Mouse (Mus musculus) bone marrow, adult 2 months (tissue): ENCODE results near the gene Asphd2. TPM values are rescaled to one million over a fixed set of nuclear protein-coding genes. Genes with fewer than 3 reads are reported as not detected.
A peak's percentile ranks its signal among the peaks of the same experiment; 100 is the strongest.

Experiments
- H3K27ac ChIP-seq: fragments of 200-500 bp; 2 replicates; pipeline ENCODE4 v1.5.1; 2012; ENCODE audit warnings: low read depth, mild to moderate bottlenecking, control low read depth, inconsistent platforms, low read length; ENCODE audit not compliant: control insufficient read depth, poor library complexity, insufficient read depth
- H3K4me1 ChIP-seq: fragments of 200-500 bp; 2 replicates; pipeline ENCODE4 v1.6.1; 2011; ENCODE audit warnings: low read length; ENCODE audit not compliant: control insufficient read depth, insufficient read depth
- H3K4me3 ChIP-seq: fragments of 200-500 bp; replicated peaks from 2 replicates; pipeline ENCODE3; 2011; ENCODE audit warnings: mild to moderate bottlenecking, low read depth, low read length, control low read depth; ENCODE audit not compliant: control insufficient read depth
- CTCF ChIP-seq: fragments of 200-500 bp; IDR thresholded peaks from 2 replicates; pipeline ENCODE4 v1.5.1; 2011; ENCODE audit warnings: low read length, control low read depth; ENCODE audit not compliant: control insufficient read depth, insufficient read depth
- POLR2A ChIP-seq: fragments of 200-500 bp; IDR thresholded peaks from 2 replicates; pipeline ENCODE4 v1.6.1; 2011; ENCODE audit warnings: low read depth, mild to moderate bottlenecking, control low read depth, low read length, borderline replicate concordance; ENCODE audit not compliant: control insufficient read depth
- WGBS: fragments of 180-500 bp; shearing (Covaris S2); methylation state at CpG from one replicate; pipeline ENCODE4 v1.1.7; 2018; 5-methylcytosine and 5-hydroxymethylcytosine counted together
- polyA plus RNA-seq: library from polyadenylated mRNA; stranded (reverse); fragments of >200 nt; gene quantifications from 2 replicates; pipeline ENCODE4 v1.2.4, GENCODE M21; 2011; ENCODE audit warnings: low replicate concordance; ENCODE audit not compliant: missing spikeins, insufficient read depth, insufficient read length

The Asphd2 gene
- polyA plus RNA-seq, 1 experiment: not detected

GRCm38 (mm10) chr5:112339215-112339614 is 55.5 kb downstream of the Asphd2 start:
- TF ChIP-seq POLR2A (no peak), CTCF (no peak)
- Histone ChIP-seq H3K4me3 (no peak overlapping the region), H3K4me1 (no peaks in the 10 kb centered on the region; the same call in 1 of the 2 replicates), H3K27ac (no peak overlapping the region)
- 73% methylated on average over 7 of the region's 7 CpGs for WGBS

GRCm38 (mm10) chr5:112337004-112337403 is 57.7 kb downstream of the Asphd2 start:
- WGBS: 94% methylated on average over 22 of the region's 22 CpGs
- no peak overlapping the region for H3K27ac ChIP-seq
- H3K4me3 ChIP-seq: no peak overlapping the region
- H3K4me1 ChIP-seq: no peaks in the 10 kb centered on the region; the same call in 1 of the 2 replicates
- TF ChIP-seq CTCF (no peak), POLR2A (no peak)

- TF ChIP-seq POLR2A (no peak), CTCF (peak; percentile 80)
- 62% methylated on average over 2 of the region's 2 CpGs for WGBS
- Histone ChIP-seq H3K4me3 (no peak overlapping the region), H3K4me1 (no peaks in the 10 kb centered on the region), H3K27ac (no peak overlapping the region)
Observed at GRCm38 (mm10) chr5:112335473-112335872, 59.2 kb downstream of the Asphd2 start.

Other genes starting within 250 kb of the Asphd2 start
- 3.4 TPM in 1 of 2 replicates, not detected in the other for gene Cryba4, start 142.3 kb downstream of the Asphd2 start, polyA plus RNA-seq
- not detected in 2 replicates for gene Crybb1, start 139.1 kb downstream of the Asphd2 start, polyA plus RNA-seq
- 27.4 and 43.3 TPM in 2 replicates for gene Tpst2, start 118.2 kb downstream of the Asphd2 start, polyA plus RNA-seq
- 10.2 and 20.3 TPM in 2 replicates for gene Tfip11, start 68.5 kb downstream of the Asphd2 start, polyA plus RNA-seq
- 8.0 and 14.1 TPM in 2 replicates for gene Srrd, start 51.8 kb downstream of the Asphd2 start, polyA plus RNA-seq
- gene Hps4, start 51.8 kb downstream of the Asphd2 start, polyA plus RNA-seq: 18.8 and 42.4 TPM in 2 replicates
- not detected in 2 replicates for gene Gm6583, start 38.8 kb downstream of the Asphd2 start, polyA plus RNA-seq
- gene Gm6588, start 54.6 kb upstream of the Asphd2 start, polyA plus RNA-seq: not detected in 2 replicates
- not detected in 2 replicates for gene Sez6l, start 182.3 kb upstream of the Asphd2 start, polyA plus RNA-seq